Mouse (Mus musculus) forebrain, embryonic 16.5 days (tissue): ENCODE results near the gene Vhl. TPM values are rescaled to one million over a fixed set of nuclear protein-coding genes. Genes with fewer than 3 reads are reported as not detected.

Experiments used
- ATAC-seq: fragments of 200-750 bp; cut with Nextera tagmentation; 2 replicates; pipeline ENCODE4 v1.8.0; 2017; ENCODE audit warnings: mild to moderate bottlenecking, moderate library complexity
- H3K27ac ChIP-seq: fragments of 300-500 bp; sonication (generic); 2 replicates; pipeline ENCODE4 v1.5.1; 2014; ENCODE audit warnings: low read length, control low read depth
- H3K27me3 ChIP-seq: fragments of 300-500 bp; sonication (generic); replicated peaks from 2 replicates; pipeline ENCODE4 v1.6.1; 2014; ENCODE audit warnings: low read length; ENCODE audit not compliant: control insufficient read depth, insufficient read depth
- H3K36me3 ChIP-seq: fragments of 300-500 bp; sonication (generic); 2 replicates; pipeline ENCODE4 v1.6.1; 2014; ENCODE audit not compliant: control insufficient read depth, insufficient read depth
- H3K4me1 ChIP-seq: fragments of 300-500 bp; sonication (generic); replicated peaks from 2 replicates; pipeline ENCODE4 v1.6.1; 2014; ENCODE audit warnings: low read length; ENCODE audit not compliant: control insufficient read depth, insufficient read depth
- H3K4me2 ChIP-seq: fragments of 300-500 bp; sonication (generic); 2 replicates; pipeline ENCODE4 v1.6.1; 2014; ENCODE audit warnings: mild to moderate bottlenecking, low read length, control low read depth
- H3K4me3 ChIP-seq: fragments of 300-500 bp; sonication (generic); replicated peaks from 2 replicates; pipeline ENCODE4 v1.5.1; 2014; ENCODE audit warnings: mild to moderate bottlenecking, low read length, control low read depth
- H3K9ac ChIP-seq: fragments of 300-500 bp; sonication (generic); replicated peaks from 2 replicates; pipeline ENCODE4 v1.6.1; 2014; ENCODE audit warnings: low read depth, low read length, control low read depth
- H3K9me3 ChIP-seq: fragments of 300-500 bp; sonication (generic); 2 replicates; pipeline ENCODE4 v1.6.1; 2016; ENCODE audit warnings: low read length; ENCODE audit not compliant: control insufficient read depth
- WGBS: fragments of 180-500 bp; shearing (Covaris S2); extraction: QIAGEN DNeasy Blood & Tissue Kit; methylation state at CpG from one replicate; pipeline ENCODE4 v1.1.7; 2014; 5-methylcytosine and 5-hydroxymethylcytosine counted together
- polyA plus RNA-seq: library from polyadenylated mRNA; unstranded; fragments of >200 nt; fragmentation: Nextera tagmentation; extraction: Ambion mirVana; gene quantifications from 2 replicates; pipeline ENCODE4 v1.2.1, GENCODE M21; 2015

Vhl gene
- polyA plus RNA-seq, 1 experiment from 2014 or later: 78.1 TPM

GRCm38 (mm10) chr6:113600543-113601139 lies 23.1 kb upstream of the Vhl start, which contains the start of gene Fancd2os:
Fancd2os (minus strand) TSS chr6:113600715.
- H3K27ac ChIP-seq: no peak within 1 kb of the TSS
- no peak within 1 kb of the TSS for H3K4me3 ChIP-seq
- H3K36me3 ChIP-seq: no peaks in the 10 kb centered on the region
- H3K4me1 ChIP-seq: peaks cover 8% of the 10 kb centered on the region
- H3K27me3 ChIP-seq: no peaks in the 10 kb centered on the region
- H3K9ac ChIP-seq: no peak within 1 kb of the TSS
- no peak within 1 kb of the TSS for H3K4me2 ChIP-seq
- WGBS: 34% methylated on average over 23 of the region's 23 CpGs
- no peak for ATAC-seq
- no peaks in the 10 kb centered on the region for H3K9me3 ChIP-seq

- H3K4me2 ChIP-seq: no peak overlapping the region
- no peaks in the 10 kb centered on the region for H3K36me3 ChIP-seq
- no peaks in the 10 kb centered on the region for H3K9me3 ChIP-seq
- 88% methylated on average over 6 of the region's 6 CpGs for WGBS
- ATAC-seq: no peak
- no peaks in the 10 kb centered on the region for H3K27me3 ChIP-seq
- H3K4me3 ChIP-seq: no peak overlapping the region
- H3K9ac ChIP-seq: no peak overlapping the region
- H3K4me1 ChIP-seq: peaks cover 22% of the 10 kb centered on the region
- H3K27ac ChIP-seq: no peak overlapping the region
Observed at GRCm38 (mm10) chr6:113602821-113603220, 20.9 kb upstream of the Vhl start.

GRCm38 (mm10) chr6:113603993-113604392 lies 19.8 kb upstream of the Vhl start:
- 52% methylated on average over 12 of the region's 12 CpGs for WGBS
- peak overlapping the region; percentile 88 for H3K4me3 ChIP-seq
- peak overlapping the region; percentile 87 for H3K9ac ChIP-seq
- H3K27me3 ChIP-seq: no peaks in the 10 kb centered on the region
- H3K36me3 ChIP-seq: no peaks in the 10 kb centered on the region
- H3K27ac ChIP-seq: 0 out of 2 replicates have a peak overlapping the region, but pooled peaks have one; percentile 1
- peak overlapping the region; percentile 82 for H3K4me2 ChIP-seq
- ATAC-seq: no peak
- H3K4me1 ChIP-seq: peaks cover 22% of the 10 kb centered on the region
- no peaks in the 10 kb centered on the region for H3K9me3 ChIP-seq

- peak; percentile 95 for ATAC-seq
- peaks cover 22% of the 10 kb centered on the region for H3K4me1 ChIP-seq
- peak within 1 kb of the TSS; percentile 82 for H3K4me2 ChIP-seq
- peak within 1 kb of the TSS; percentile 87 for H3K9ac ChIP-seq
- H3K27ac ChIP-seq: peak within 1 kb of the TSS; percentile 49; the same call in 1 of the 2 replicates
- H3K36me3 ChIP-seq: no peaks in the 10 kb centered on the region; the same call in 1 of the 2 replicates
- peak within 1 kb of the TSS; percentile 88 for H3K4me3 ChIP-seq
- H3K9me3 ChIP-seq: no peaks in the 10 kb centered on the region
- WGBS: under 1% methylated on average over 51 of the region's 65 CpGs
- no peaks in the 10 kb centered on the region for H3K27me3 ChIP-seq
Observed at GRCm38 (mm10) chr6:113604432-113605223, 19.1 kb upstream of the Vhl start, which contains the start of gene Brk1. Brk1 (plus strand) TSS chr6:113604772.

- H3K4me1 ChIP-seq: peaks cover 22% of the 10 kb centered on the region
- H3K4me2 ChIP-seq: peak overlapping the region; percentile 82
- 3% methylated on average over 10 of the region's 10 CpGs for WGBS
- no peaks in the 10 kb centered on the region for H3K9me3 ChIP-seq
- no peaks in the 10 kb centered on the region; the same call in 1 of the 2 replicates for H3K36me3 ChIP-seq
- H3K9ac ChIP-seq: peak overlapping the region; percentile 87
- peak overlapping the region; percentile 49; the same call in 1 of the 2 replicates for H3K27ac ChIP-seq
- H3K27me3 ChIP-seq: no peaks in the 10 kb centered on the region
- H3K4me3 ChIP-seq: peak overlapping the region; percentile 88
- ATAC-seq: peak; percentile 6; the same call in 1 of the 2 replicates
Observed at GRCm38 (mm10) chr6:113605224-113605545, 18.6 kb upstream of the Vhl start.

GRCm38 (mm10) chr6:113608871-113609270 lies 14.9 kb upstream of the Vhl start:
- ATAC-seq: no peak
- no peak overlapping the region for H3K9ac ChIP-seq
- WGBS: 88% methylated on average over 6 of the region's 6 CpGs

GRCm38 (mm10) chr6:113609293-113609692 lies 14.5 kb upstream of the Vhl start:
- no peaks in the 10 kb centered on the region for H3K9me3 ChIP-seq
- no peaks in the 10 kb centered on the region for H3K27me3 ChIP-seq
- peaks cover 6% of the 10 kb centered on the region for H3K36me3 ChIP-seq
- H3K4me2 ChIP-seq: no peak overlapping the region
- H3K27ac ChIP-seq: no peak overlapping the region
- H3K4me1 ChIP-seq: peaks cover 18% of the 10 kb centered on the region
- no peak overlapping the region for H3K4me3 ChIP-seq
- 86% methylated on average over 7 of the region's 7 CpGs for WGBS
- no peak overlapping the region for H3K9ac ChIP-seq
- no peak for ATAC-seq

More at GRCm38 (mm10) chr6:113608871-113609270, 14.9 kb upstream of the Vhl start:
- H3K4me2 ChIP-seq: no peak overlapping the region
- no peaks in the 10 kb centered on the region for H3K27me3 ChIP-seq
- H3K36me3 ChIP-seq: peaks cover 6% of the 10 kb centered on the region
- no peak overlapping the region for H3K27ac ChIP-seq
- peaks cover 22% of the 10 kb centered on the region for H3K4me1 ChIP-seq
- no peak overlapping the region for H3K4me3 ChIP-seq
- H3K9me3 ChIP-seq: no peaks in the 10 kb centered on the region

GRCm38 (mm10) chr6:113612258-113612969 lies 11.3 kb upstream of the Vhl start:
- H3K4me2 ChIP-seq: no peak overlapping the region
- peaks cover 29% of the 10 kb centered on the region for H3K36me3 ChIP-seq
- no peaks in the 10 kb centered on the region for H3K4me1 ChIP-seq
- whole genome bisulfite sequencing: 95% methylated on average over 8 of the region's 8 CpGs
- H3K9me3 ChIP-seq: no peaks in the 10 kb centered on the region
- no peak overlapping the region for H3K27ac ChIP-seq
- no peak overlapping the region for H3K9ac ChIP-seq
- no peak for ATAC-seq
- no peaks in the 10 kb centered on the region for H3K27me3 ChIP-seq
- no peak overlapping the region for H3K4me3 ChIP-seq

- no peak for ATAC-seq
- peaks cover 31% of the 10 kb centered on the region for H3K36me3 ChIP-seq
- no peaks in the 10 kb centered on the region for H3K27me3 ChIP-seq
- WGBS: 96% methylated on average over 7 of the region's 7 CpGs
- no peaks in the 10 kb centered on the region for H3K4me1 ChIP-seq
- no peak overlapping the region for H3K4me3 ChIP-seq
- H3K9me3 ChIP-seq: no peaks in the 10 kb centered on the region
- no peak overlapping the region for H3K9ac ChIP-seq
- H3K27ac ChIP-seq: no peak overlapping the region
- H3K4me2 ChIP-seq: no peak overlapping the region
Observed at GRCm38 (mm10) chr6:113614152-113614551, 9.6 kb upstream of the Vhl start.
